Comparison of ENCODE assay signal across 16 mouse cellular contexts in the genomic region with DNA sequence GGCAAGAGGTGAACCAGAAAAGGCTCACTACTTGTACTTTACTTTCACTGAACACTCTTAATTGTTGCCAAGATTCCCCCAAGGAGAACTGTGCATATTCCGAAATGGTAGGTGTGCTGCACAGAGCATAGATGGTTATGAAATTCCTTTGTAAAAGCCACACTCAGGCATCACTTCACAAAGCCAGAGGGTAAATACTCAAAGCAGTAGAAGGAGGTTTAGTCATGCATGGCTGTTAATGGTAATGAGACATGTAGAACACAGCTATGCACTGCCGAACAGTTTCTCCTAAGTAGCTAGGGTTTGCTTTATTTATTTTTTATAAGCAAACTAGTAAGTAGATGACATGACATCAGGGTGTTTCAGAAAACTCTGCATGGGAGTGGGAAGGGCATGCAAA.
A peak's percentile ranks its signal among the peaks of the same experiment; 100 is the strongest.
DNase-seq lines count a peak whose midpoint lies in the region; ATAC-seq and TF ChIP-seq lines count a peak whose summit lies in the region.
"Had no signal": no experiment of that assay in that cellular context is flagged by ENCODE, and none has a peak within 500 bp of the region (broad histone marks: within the 10 kb centered on the region; RNA-seq: fewer than 3 reads in every experiment).

No protein-coding gene starts in this region.

- H3K36me3 ChIP-seq in kidney, postnatal 0 days (ENCODE audit: insufficient read depth, low read length), result no peaks in the 10 kb centered on the region
- no peaks in the 10 kb centered on the region for H3K36me3 ChIP-seq in forebrain, embryonic 14.5 days (ENCODE audit: control insufficient read depth, insufficient read depth, low read length)
- H3K36me3 ChIP-seq in hindbrain, embryonic 15.5 days, result no peaks in the 10 kb centered on the region
- no peaks in the 10 kb centered on the region for H3K36me3 ChIP-seq in midbrain, postnatal 0 days (ENCODE audit: insufficient read depth, low read length)
- H3K36me3 ChIP-seq: heart, embryonic 10.5 days; limb, embryonic 10.5 days; stomach, embryonic 15.5 days had no signal

- H3K9me3 ChIP-seq in kidney, postnatal 0 days (replicated peaks; ENCODE audit: low read length), result no peaks in the 10 kb centered on the region
- H3K9me3 ChIP-seq in forebrain, embryonic 14.5 days (replicated peaks; ENCODE audit: control insufficient read depth, low read length), result no peaks in the 10 kb centered on the region
- H3K9me3 ChIP-seq in hindbrain, embryonic 15.5 days, result no peaks in the 10 kb centered on the region
- H3K9me3 ChIP-seq in midbrain, postnatal 0 days (ENCODE audit: low read length), result no peaks in the 10 kb centered on the region
- H3K9me3 ChIP-seq: heart, embryonic 10.5 days; limb, embryonic 10.5 days; stomach, embryonic 15.5 days had no signal

- H3K27ac ChIP-seq in kidney, postnatal 0 days, result no peak overlapping the region
- 0 out of 2 replicates have a peak overlapping the region, but pooled peaks have one; percentile 94 for H3K27ac ChIP-seq in forebrain, embryonic 14.5 days (ENCODE audit: low read depth, low read length)
- peak overlapping the region; percentile 95 for H3K27ac ChIP-seq in hindbrain, embryonic 15.5 days (replicated peaks)
- peak overlapping the region; percentile 94 for H3K27ac ChIP-seq in midbrain, postnatal 0 days (ENCODE audit: low read depth, low read length)
- no peak overlapping the region for H3K27ac ChIP-seq in gastrocnemius, adult 2 months
- H3K27ac ChIP-seq: heart, embryonic 10.5 days; limb, embryonic 10.5 days; liver, embryonic 14.5 days; stomach, embryonic 15.5 days had no signal

- peak; percentile 39 for DNase-seq in kidney, postnatal 0 days (ENCODE audit: low spot score)
- no peak for DNase-seq in kidney, adult 8-10 months
- no peak for DNase-seq in forebrain, embryonic 14.5 days (ENCODE audit: low spot score)
- DNase-seq in midbrain, postnatal 0 days (ENCODE audit: low spot score), result no peak
- DNase-seq in frontal cortex, postnatal 14 days (ENCODE audit: low spot score in 2 of 2), result no peak
- DNase-seq in gastrocnemius, adult 2 months, result no peak
- DNase-seq: cerebellum, adult 11-12 months; heart, postnatal 4 days; kidney, postnatal 25 days; thymus, postnatal 14 days had no signal

- no peak for TF ChIP-seq CTCF in kidney, postnatal 0 days (IDR thresholded peaks at IDR 0.05; ENCODE audit: low read depth)
- no peak for TF ChIP-seq CTCF in midbrain, postnatal 0 days (IDR thresholded peaks at IDR 0.05)
- TF ChIP-seq CTCF in gastrocnemius, adult 2 months (IDR thresholded peaks at IDR 0.05), result no peak

- no peak overlapping the region for H3K4me3 ChIP-seq in kidney, postnatal 0 days (replicated peaks; ENCODE audit: low read depth, low read length)
- no peak overlapping the region for H3K4me3 ChIP-seq in forebrain, embryonic 14.5 days (ENCODE audit: low read depth, low read length)
- no peak overlapping the region; the same call in 1 of the 2 replicates for H3K4me3 ChIP-seq in hindbrain, embryonic 15.5 days
- peak overlapping the region; percentile 53 for H3K4me3 ChIP-seq in midbrain, postnatal 0 days (ENCODE audit: low read depth, low read length)
- H3K4me3 ChIP-seq in gastrocnemius, adult 2 months, result no peak overlapping the region
- H3K4me3 ChIP-seq: heart, embryonic 10.5 days; limb, embryonic 10.5 days; stomach, embryonic 15.5 days had no signal

- H3K27me3 ChIP-seq in kidney, postnatal 0 days (ENCODE audit: insufficient read depth, low read length), result no peaks in the 10 kb centered on the region
- no peaks in the 10 kb centered on the region for H3K27me3 ChIP-seq in forebrain, embryonic 14.5 days (replicated peaks; ENCODE audit: control insufficient read depth, insufficient read depth, low read length)
- no peaks in the 10 kb centered on the region for H3K27me3 ChIP-seq in hindbrain, embryonic 15.5 days
- H3K27me3 ChIP-seq in midbrain, postnatal 0 days (ENCODE audit: insufficient read depth, low read length), result no peaks in the 10 kb centered on the region
- H3K27me3 ChIP-seq: stomach, embryonic 15.5 days had no signal

- H3K4me1 ChIP-seq in kidney, postnatal 0 days (replicated peaks; ENCODE audit: insufficient read depth, low read length), result no peaks in the 10 kb centered on the region
- H3K4me1 ChIP-seq in forebrain, embryonic 14.5 days (ENCODE audit: control insufficient read depth, insufficient read depth, low read length), result no peaks in the 10 kb centered on the region
- H3K4me1 ChIP-seq in hindbrain, embryonic 15.5 days (replicated peaks), result peaks cover 9% of the 10 kb centered on the region
- H3K4me1 ChIP-seq in midbrain, postnatal 0 days (ENCODE audit: insufficient read depth, low read length), result peaks cover 6% of the 10 kb centered on the region; the same call in 1 of the 2 replicates

- ATAC-seq in kidney, postnatal 0 days (replicated peaks; ENCODE audit: low FRiP score, low read depth), result no peak
- no peak for ATAC-seq in forebrain, embryonic 14.5 days
- no peak for ATAC-seq in hindbrain, embryonic 15.5 days (ENCODE audit: low FRiP score, low read depth)
- no peak for ATAC-seq in midbrain, postnatal 0 days (ENCODE audit: low FRiP score)
- ATAC-seq: activated CD4-positive, CD25-positive, alpha-beta regulatory T cell, adult 4 months had no signal

- intact Hi-C loops in gastrocnemius, adult 2 months (cut with DNase I), result loop anchor here (5.0 kb wide), 1 partner anchor 736 kb away; no protein-coding TSS in a partner anchor

- WGBS in kidney, postnatal 0 days, result 60% methylated on average over 2 of the region's 2 CpGs
- 33% methylated on average over 2 of the region's 2 CpGs for WGBS in forebrain, embryonic 14.5 days
- 47% methylated on average over 2 of the region's 2 CpGs for whole genome bisulfite sequencing in hindbrain, embryonic 15.5 days
- WGBS in midbrain, postnatal 0 days, result 36% methylated on average over 2 of the region's 2 CpGs

- no peak overlapping the region for H3K4me2 ChIP-seq in kidney, postnatal 0 days (ENCODE audit: low read length)
- H3K4me2 ChIP-seq in forebrain, embryonic 14.5 days (ENCODE audit: low read length), result no peak overlapping the region
- H3K4me2 ChIP-seq in hindbrain, embryonic 15.5 days, result peak overlapping the region; percentile 58
- peak overlapping the region; percentile 47 for H3K4me2 ChIP-seq in midbrain, postnatal 0 days (ENCODE audit: low read depth, low read length, poor library complexity, severe bottlenecking)
- H3K4me2 ChIP-seq: stomach, embryonic 15.5 days had no signal

- H3K9ac ChIP-seq in kidney, postnatal 0 days (ENCODE audit: low read depth, low read length), result no peak overlapping the region
- H3K9ac ChIP-seq in forebrain, embryonic 14.5 days (ENCODE audit: low read length), result no peak overlapping the region
- H3K9ac ChIP-seq in hindbrain, embryonic 15.5 days, result 0 out of 2 replicates have a peak overlapping the region, but pooled peaks have one; percentile 87
- H3K9ac ChIP-seq in midbrain, postnatal 0 days (replicated peaks; ENCODE audit: low read length, poor library complexity, severe bottlenecking), result no peak overlapping the region; the same call in 1 of the 2 replicates
- H3K9ac ChIP-seq: liver, embryonic 14.5 days; stomach, embryonic 15.5 days had no signal

Comparison
In these comparisons a context has a peak if more than half of its experiments do, and no peak if none do; other contexts are left out.
1. H3K27ac ChIP-seq: peak in forebrain, embryonic 14.5 days (single experiment), hindbrain, embryonic 15.5 days (single experiment) and midbrain, postnatal 0 days (single experiment); none in kidney, postnatal 0 days (single experiment) and gastrocnemius, adult 2 months (single experiment).
2. H3K4me2 ChIP-seq: peak in hindbrain, embryonic 15.5 days (single experiment) and midbrain, postnatal 0 days (single experiment); none in kidney, postnatal 0 days (single experiment) and forebrain, embryonic 14.5 days (single experiment).